Mouse (Mus musculus) right cerebral cortex, adult 2 months (tissue): ENCODE data around the gene Cdc73.
"Not testable (repeated sequence)": the region's sequence is repeated elsewhere in the genome, so short reads cannot be mapped to it uniquely, and the experiment has no call there.

Source experiments
- DNase-seq, 2 experiments: peaks; one replicate each; pipeline ENCODE4 v3.0.0; 2021 to 2022; ENCODE audit warnings: low spot score in 2 of 2

The Cdc73 gene

DNA sequence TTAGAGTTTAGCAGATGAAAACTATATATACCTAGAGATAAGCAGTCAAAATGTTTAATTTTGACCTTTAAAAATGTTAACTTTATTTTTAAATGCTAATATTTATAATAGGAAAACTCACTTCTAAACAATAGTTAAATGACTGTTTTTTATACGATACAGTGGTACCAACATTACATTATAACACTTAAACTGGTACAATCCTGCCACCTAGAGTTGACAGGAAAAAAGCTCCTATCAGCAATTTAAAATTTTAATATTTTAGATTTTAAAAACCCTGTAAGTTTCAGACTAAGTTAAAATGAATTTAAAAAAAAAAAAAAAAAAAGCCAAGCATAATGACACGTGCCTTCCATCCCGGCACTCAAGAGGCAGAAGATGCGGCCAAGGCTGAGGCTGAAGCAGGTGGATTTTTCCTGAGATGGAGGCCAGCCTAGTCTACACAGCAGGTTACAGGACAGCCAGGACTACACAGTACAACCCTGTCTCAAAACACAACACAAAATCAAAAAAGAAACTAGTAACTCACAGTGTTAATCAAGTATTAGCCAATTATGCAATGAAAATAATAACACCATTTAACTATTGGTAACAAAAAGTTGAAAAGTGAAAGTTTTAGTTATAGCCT lies 26.8 kb downstream of the Cdc73 start:
- DNase-seq: no peak

- DNase-seq: not testable (repeated sequence)
Measured at GRCm38 (mm10) chr1:143664786-143665185, 37.9 kb downstream of the Cdc73 start.

- no peak for DNase-seq
Measured at GRCm38 (mm10) chr1:143663197-143663596, 39.5 kb downstream of the Cdc73 start.

- DNase-seq: no peak
Measured at GRCm38 (mm10) chr1:143653646-143654045, 49.0 kb downstream of the Cdc73 start.

- DNase-seq: no peak
Measured at GRCm38 (mm10) chr1:143650317-143650716, 52.4 kb downstream of the Cdc73 start.

GRCm38 (mm10) chr1:143646219-143646618 lies 56.5 kb downstream of the Cdc73 start:
- no peak for DNase-seq

GRCm38 (mm10) chr1:143645386-143645785 lies 57.3 kb downstream of the Cdc73 start:
- DNase-seq: no peak

DNA sequence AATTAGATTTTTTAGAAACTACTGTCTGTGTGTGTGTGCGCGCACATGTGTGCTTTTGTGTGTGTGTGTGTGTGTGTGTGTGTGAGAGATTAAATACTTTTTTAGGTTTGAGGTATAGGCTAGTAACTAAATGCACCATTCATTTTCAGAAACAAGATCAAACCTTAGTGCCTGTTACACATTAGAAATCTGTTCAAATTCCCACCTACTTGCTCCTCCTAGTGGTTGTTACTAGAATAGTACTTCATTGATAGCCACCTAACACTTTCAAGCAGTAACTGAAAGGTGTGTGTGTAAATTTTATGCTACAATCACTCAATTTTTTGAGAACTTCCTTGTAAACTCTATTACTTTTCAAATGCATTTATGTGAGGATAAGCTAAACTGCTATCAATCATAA lies 58.5 kb downstream of the Cdc73 start:
- peak in 1 of 2 experiments; percentile 28 for DNase-seq

DNA sequence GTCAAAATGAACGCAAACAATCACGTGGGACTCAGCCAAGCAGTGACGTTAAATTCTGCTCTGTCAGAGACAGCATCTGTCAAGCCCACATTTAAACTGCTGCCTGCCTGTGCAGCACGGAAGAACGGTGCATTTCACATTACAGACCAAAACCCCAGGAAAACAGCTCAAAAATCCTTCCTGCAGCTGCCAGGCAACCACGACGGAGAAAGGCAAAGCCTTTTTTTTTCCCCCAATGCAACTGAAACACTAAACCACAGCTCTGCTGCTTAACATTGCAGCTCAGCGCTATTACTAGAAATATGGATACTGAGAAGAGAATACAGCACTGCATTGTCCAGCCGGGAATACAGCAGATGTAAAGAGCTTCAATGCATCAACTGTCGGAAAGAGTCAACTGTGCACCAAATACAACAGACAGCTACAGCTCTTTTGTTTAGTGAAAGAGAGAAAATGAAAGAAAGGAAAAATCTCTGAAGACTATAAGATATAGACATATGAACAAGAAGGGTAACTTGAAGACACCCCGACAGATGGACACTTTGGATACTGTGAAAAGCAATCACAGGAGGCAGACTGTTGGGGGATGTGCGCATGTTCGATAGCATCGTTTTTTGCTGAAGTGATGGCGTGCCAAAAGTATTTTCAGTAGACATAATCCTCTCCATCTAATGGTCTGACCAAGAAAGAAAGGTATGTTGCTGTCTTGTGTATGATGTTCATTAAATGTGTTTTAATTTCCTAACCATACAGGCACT lies 61.9 kb downstream of the Cdc73 start, which contains the start of gene B3galt2:
B3galt2 (plus strand) TSS at position 15 of the 758 bp plus-strand sequence.
- peak; percentile 77 to 81 for DNase-seq

DNA sequence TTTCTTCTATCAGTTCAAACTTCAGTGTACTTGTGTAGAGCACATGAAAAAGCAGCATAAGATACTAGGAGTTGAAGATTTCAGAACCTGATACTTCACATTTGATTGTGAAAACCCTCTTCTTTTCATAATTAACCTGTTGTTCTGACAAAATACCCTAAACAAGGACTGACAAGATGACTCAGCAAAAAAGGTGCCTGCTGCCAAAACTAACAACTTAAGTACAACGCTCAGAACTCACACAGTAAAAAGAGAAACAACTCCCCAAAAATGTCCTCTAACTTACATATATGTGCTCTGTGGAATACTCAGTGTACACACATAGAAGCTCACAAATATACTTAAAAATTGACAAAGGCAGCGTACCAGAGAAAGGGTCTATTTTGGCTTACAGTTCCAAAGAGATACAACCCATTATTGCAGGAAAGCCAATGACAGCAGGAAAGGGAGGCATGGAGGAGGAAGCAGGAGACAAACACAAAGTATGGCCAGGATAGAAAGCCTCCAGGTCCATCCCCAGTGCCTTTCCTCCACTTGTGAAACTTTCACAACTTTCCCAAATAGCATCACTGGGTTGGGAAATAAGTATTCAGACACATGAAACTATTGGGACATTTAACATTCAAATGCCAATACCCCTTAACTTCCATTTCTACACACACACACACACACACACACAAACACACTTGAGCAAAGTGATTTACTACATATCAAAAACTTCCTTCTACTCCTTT lies 69.7 kb downstream of the Cdc73 start:
- no peak for DNase-seq

DNA sequence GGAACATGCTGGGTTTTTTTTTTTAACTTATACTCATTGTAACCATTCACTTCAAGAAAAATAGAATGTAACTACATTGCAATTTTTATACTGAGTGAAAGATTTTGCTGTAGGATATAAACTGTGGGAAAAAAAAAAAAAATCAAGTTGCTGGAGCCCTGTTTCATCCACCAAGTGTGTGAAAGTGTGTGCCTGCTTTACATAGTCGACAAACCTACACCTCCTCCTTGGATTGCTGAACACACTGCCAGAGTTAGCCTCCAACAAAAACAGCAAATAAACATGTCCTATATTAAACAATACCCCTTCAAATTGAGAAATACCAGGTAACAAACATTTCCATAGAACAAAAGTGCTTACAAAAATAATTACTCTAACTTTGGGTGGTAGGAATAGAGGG lies 70.3 kb downstream of the Cdc73 start:
- no peak for DNase-seq

GRCm38 (mm10) chr1:143631337-143631736 lies 71.4 kb downstream of the Cdc73 start:
- no peak for DNase-seq

DNA sequence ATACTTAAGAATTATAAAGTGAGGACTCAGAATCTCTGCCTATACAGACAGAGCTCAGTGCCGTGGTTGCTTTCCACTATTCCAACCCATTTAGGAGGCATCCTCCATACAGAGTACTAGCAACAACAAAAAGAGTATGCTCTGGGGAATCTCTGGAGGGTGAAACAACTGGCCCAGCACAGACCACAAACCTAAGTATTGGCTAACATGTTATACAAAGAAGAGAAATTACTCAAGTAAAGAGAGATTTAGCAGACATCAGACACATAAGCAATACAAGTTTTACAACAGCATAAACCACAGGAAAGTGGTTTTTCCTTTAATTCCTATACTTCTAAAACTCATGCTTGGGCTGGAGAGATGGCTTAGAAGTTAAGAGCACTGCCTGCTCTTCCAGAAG lies 80.1 kb downstream of the Cdc73 start:
- DNase-seq: no peak

DNA sequence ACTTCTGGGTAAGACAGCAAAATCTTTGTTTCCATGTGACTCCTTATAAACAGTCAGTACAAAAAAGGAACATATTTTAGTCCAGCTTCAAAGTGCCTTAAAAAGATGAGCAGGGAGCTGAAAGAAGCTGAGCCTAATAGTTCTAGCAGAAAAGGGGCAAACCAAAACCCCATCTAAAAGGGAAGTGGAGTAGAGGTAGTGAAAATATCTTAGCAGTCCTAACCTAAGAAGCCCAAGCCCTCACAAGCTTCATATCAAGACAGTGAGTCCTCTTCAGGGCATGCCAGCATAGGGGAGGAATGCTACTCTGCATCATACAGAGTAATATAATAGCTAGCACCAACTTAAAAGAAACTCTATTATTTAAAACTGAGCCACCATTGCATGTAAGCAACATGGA lies 80.8 kb downstream of the Cdc73 start:
- no peak for DNase-seq

DNA sequence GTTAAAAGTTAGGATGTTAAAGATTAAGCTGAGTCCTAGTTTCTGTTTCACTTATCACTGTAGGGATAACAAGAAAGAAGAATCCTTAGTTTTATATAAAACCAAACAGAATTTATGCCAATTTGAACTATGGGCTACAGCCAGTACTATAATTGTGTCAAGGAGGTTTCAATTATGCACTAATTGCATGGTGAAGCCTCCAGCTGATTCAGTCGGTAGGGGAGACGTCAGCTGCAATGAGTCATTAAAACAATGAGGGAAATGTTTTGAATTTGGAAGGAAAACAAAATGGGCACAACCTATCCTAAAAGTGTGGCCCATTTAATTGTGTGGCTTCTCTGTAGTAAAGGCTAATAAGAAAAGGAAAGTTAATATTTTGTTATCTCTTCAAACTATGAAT lies 82.9 kb downstream of the Cdc73 start:
- DNase-seq: no peak

DNA sequence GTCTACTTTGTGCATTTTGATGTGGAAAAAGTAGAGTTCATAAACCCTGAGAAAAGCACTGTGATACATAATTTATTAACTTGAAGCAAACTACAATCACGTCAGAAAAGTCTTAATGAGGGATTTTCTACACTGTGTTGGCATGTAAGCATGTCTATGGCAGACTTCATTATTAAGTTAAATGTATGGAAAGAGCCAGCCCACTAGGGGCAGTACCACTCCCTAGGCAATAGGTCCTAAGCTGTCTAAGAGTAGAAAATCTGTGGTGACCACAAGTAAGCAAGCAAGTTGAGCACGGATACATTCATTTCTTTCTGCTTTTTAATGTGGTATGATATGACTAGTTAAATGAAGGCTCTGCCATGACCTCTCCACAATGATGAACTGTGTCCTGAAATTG lies 89.8 kb downstream of the Cdc73 start:
- DNase-seq: no peak

DNA sequence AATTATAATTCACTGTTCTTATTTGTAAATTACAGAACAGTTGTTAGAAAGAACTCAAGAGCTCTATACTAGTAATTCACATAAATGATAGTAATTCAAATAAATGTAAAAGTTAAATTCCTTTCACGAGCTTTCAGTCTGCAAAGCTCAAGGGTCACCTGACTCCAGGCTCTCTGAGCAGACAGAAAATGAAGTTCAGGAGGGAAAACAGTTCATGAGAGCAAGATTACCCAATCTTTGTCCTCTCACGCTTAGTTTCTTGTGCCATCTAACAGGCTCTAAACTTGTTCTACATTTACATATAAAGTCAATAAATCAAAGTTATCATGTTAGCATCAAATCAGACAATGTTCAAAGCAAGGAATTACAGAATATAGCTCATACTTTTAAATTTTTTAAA lies 93.8 kb downstream of the Cdc73 start:
- DNase-seq: no peak

- DNase-seq: no peak
Measured at GRCm38 (mm10) chr1:143596864-143597263, 105.8 kb downstream of the Cdc73 start.

GRCm38 (mm10) chr1:143576824-143577543 lies 125.7 kb downstream of the Cdc73 start:
- no peak for DNase-seq

GRCm38 (mm10) chr1:143558235-143558634 lies 144.5 kb downstream of the Cdc73 start:
- no peak for DNase-seq

GRCm38 (mm10) chr1:143555533-143555932 lies 147.2 kb downstream of the Cdc73 start:
- DNase-seq: no peak

DNA sequence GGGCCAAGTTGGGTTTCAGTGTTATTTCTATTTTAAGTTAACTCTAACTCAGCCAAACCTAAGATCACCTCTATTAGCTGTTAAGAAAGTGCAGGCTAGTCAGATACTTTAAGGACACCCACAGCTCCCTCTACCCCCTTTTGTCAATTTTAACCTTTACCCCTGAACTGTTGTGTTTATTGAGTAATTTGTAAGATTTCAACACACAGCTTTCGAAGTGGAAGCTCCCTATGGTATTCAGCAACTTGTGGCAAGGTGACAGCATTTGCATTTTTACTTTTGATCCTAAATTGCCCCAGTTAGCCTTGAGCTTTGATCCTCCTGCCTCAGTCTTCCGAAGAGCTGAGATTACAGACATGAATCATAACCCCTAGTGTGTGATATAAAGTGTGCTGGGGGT lies 148.1 kb downstream of the Cdc73 start:
- DNase-seq: no peak
